In genomic region chr5:103365700-103366448, GRCm38 (mm10) we compare ENCODE assay signal across 26 mouse cellular contexts. TPM values are rescaled to one million over a fixed set of nuclear protein-coding genes. Genes with fewer than 3 reads are reported as not detected.
DNase-seq lines count a peak whose midpoint lies in the region; ATAC-seq lines count a peak whose summit lies in the region.
"Had no signal": no experiment of that assay in that cellular context is flagged by ENCODE, and none has a peak within 500 bp of the region (broad histone marks: within the 10 kb centered on the region; RNA-seq: fewer than 3 reads in every experiment).

No protein-coding gene starts in this region.

- no peak overlapping the region for H3K4me3 ChIP-seq in heart, embryonic 15.5 days
- no peak overlapping the region for H3K4me3 ChIP-seq in kidney, embryonic 15.5 days (replicated peaks)
- H3K4me3 ChIP-seq in lung, embryonic 16.5 days (ENCODE audit: low read length): no peak overlapping the region
- no peak overlapping the region for H3K4me3 ChIP-seq in embryonic facial prominence, embryonic 10.5 days
- H3K4me3 ChIP-seq: erythroblast, embryonic 14.5 days; heart, embryonic 13.5 days; intestine, embryonic 15.5 days; limb, embryonic 10.5 days; limb, embryonic 15.5 days; midbrain, embryonic 13.5 days; neural tube, embryonic 13.5 days; stomach, embryonic 15.5 days had no signal

- no peak overlapping the region for H3K4me2 ChIP-seq in heart, embryonic 15.5 days
- no peak overlapping the region for H3K4me2 ChIP-seq in kidney, embryonic 15.5 days
- H3K4me2 ChIP-seq in lung, embryonic 16.5 days (ENCODE audit: low read depth, low read length): no peak overlapping the region
- H3K4me2 ChIP-seq: limb, embryonic 15.5 days; midbrain, embryonic 13.5 days; neural tube, embryonic 13.5 days had no signal

- intact Hi-C loops in heart, postnatal 25 days (cut with DNase I): no loop called here

- no peaks in the 10 kb centered on the region for H3K36me3 ChIP-seq in heart, embryonic 15.5 days
- no peaks in the 10 kb centered on the region for H3K36me3 ChIP-seq in kidney, embryonic 15.5 days
- H3K36me3 ChIP-seq in lung, embryonic 16.5 days (ENCODE audit: control insufficient read depth, insufficient read depth, low read length): no peaks in the 10 kb centered on the region
- no peaks in the 10 kb centered on the region for H3K36me3 ChIP-seq in embryonic facial prominence, embryonic 10.5 days (replicated peaks)
- H3K36me3 ChIP-seq: heart, embryonic 13.5 days; intestine, embryonic 15.5 days; limb, embryonic 10.5 days; limb, embryonic 15.5 days; midbrain, embryonic 13.5 days; neural tube, embryonic 13.5 days; stomach, embryonic 15.5 days had no signal

- 83% methylated on average over 19 of the region's 19 CpGs for WGBS in heart, embryonic 15.5 days
- 83% methylated on average over 19 of the region's 19 CpGs for WGBS in kidney, embryonic 15.5 days
- WGBS in lung, embryonic 16.5 days: 64% methylated on average over 19 of the region's 19 CpGs
- WGBS in embryonic facial prominence, embryonic 10.5 days: 92% methylated on average over 19 of the region's 19 CpGs

- no peaks in the 10 kb centered on the region; the same call in 1 of the 2 replicates for H3K27me3 ChIP-seq in heart, embryonic 15.5 days
- H3K27me3 ChIP-seq in kidney, embryonic 15.5 days: no peaks in the 10 kb centered on the region
- H3K27me3 ChIP-seq in lung, embryonic 16.5 days (ENCODE audit: control insufficient read depth, insufficient read depth, low read depth, low read length): no peaks in the 10 kb centered on the region
- no peaks in the 10 kb centered on the region; the same call in 1 of the 2 replicates for H3K27me3 ChIP-seq in embryonic facial prominence, embryonic 10.5 days (replicated peaks; ENCODE audit: low read depth, poor library complexity, severe bottlenecking)
- H3K27me3 ChIP-seq: intestine, embryonic 15.5 days; limb, embryonic 15.5 days; midbrain, embryonic 13.5 days; neural tube, embryonic 13.5 days; stomach, embryonic 15.5 days had no signal

- no peak for DNase-seq in heart, postnatal 25 days (ENCODE audit: low spot score)
- DNase-seq in kidney, postnatal 14 days: no peak
- peak; percentile 14 for DNase-seq in CD4-positive helper T cell, adult 2 months (ENCODE audit: low read depth, low spot score)
- no peak for DNase-seq in embryonic facial prominence, embryonic 10.5 days (ENCODE audit: low spot score)
- DNase-seq in urinary bladder, postnatal 14 days (ENCODE audit: low spot score): no peak
- DNase-seq: adrenal gland, adult 2 months; adrenal gland, postnatal 36 days; cerebellum, adult 18-20 months; cerebellum, postnatal 10 days; gastrocnemius, postnatal 10 days; heart, postnatal 14 days had no signal

- no peak for ATAC-seq in heart, embryonic 15.5 days (replicated peaks; ENCODE audit: insufficient number of reproducible peaks, insufficient read depth, low FRiP score, low read depth)
- ATAC-seq in kidney, embryonic 15.5 days (replicated peaks; ENCODE audit: low FRiP score): no peak; the same call in 1 of the 2 replicates
- peak; percentile 62 for ATAC-seq in lung, embryonic 16.5 days (ENCODE audit: low read depth)
- ATAC-seq: CD4-positive, CD25-positive, alpha-beta regulatory T cell, adult 4 months; hindbrain, embryonic 16.5 days had no signal

- H3K9ac ChIP-seq in heart, embryonic 15.5 days: no peak overlapping the region
- no peak overlapping the region for H3K9ac ChIP-seq in kidney, embryonic 15.5 days
- no peak overlapping the region for H3K9ac ChIP-seq in lung, embryonic 16.5 days (ENCODE audit: low read length)
- H3K9ac ChIP-seq: heart, embryonic 13.5 days; intestine, embryonic 15.5 days; limb, embryonic 15.5 days; liver, embryonic 14.5 days; midbrain, embryonic 13.5 days; neural tube, embryonic 13.5 days; stomach, embryonic 15.5 days had no signal

- peaks cover 3% of the 10 kb centered on the region for H3K9me3 ChIP-seq in heart, embryonic 15.5 days (replicated peaks)
- H3K9me3 ChIP-seq in kidney, embryonic 15.5 days (replicated peaks): no peaks in the 10 kb centered on the region
- no peaks in the 10 kb centered on the region for H3K9me3 ChIP-seq in lung, embryonic 16.5 days (ENCODE audit: control insufficient read depth, low read length)
- H3K9me3 ChIP-seq in embryonic facial prominence, embryonic 10.5 days: peaks cover 7% of the 10 kb centered on the region; the same call in 1 of the 2 replicates
- H3K9me3 ChIP-seq: intestine, embryonic 15.5 days; limb, embryonic 10.5 days; limb, embryonic 15.5 days; neural tube, embryonic 13.5 days; stomach, embryonic 15.5 days had no signal

- peaks cover 13% of the 10 kb centered on the region for H3K4me1 ChIP-seq in heart, embryonic 15.5 days (replicated peaks)
- peaks cover 40% of the 10 kb centered on the region for H3K4me1 ChIP-seq in kidney, embryonic 15.5 days
- peaks cover 8% of the 10 kb centered on the region for H3K4me1 ChIP-seq in lung, embryonic 16.5 days (replicated peaks; ENCODE audit: control insufficient read depth, insufficient read depth, low read length)
- H3K4me1 ChIP-seq in embryonic facial prominence, embryonic 10.5 days: peaks cover 23% of the 10 kb centered on the region
- H3K4me1 ChIP-seq: intestine, embryonic 15.5 days; midbrain, embryonic 13.5 days; neural tube, embryonic 13.5 days had no signal

- peak overlapping the region; percentile 31; the same call in 1 of the 2 replicates for H3K27ac ChIP-seq in heart, embryonic 15.5 days
- peak overlapping the region; percentile 82 for H3K27ac ChIP-seq in kidney, embryonic 15.5 days
- peak overlapping the region; percentile 78 for H3K27ac ChIP-seq in lung, embryonic 16.5 days (ENCODE audit: low read length)
- no peak overlapping the region for H3K27ac ChIP-seq in embryonic facial prominence, embryonic 10.5 days (replicated peaks)
- H3K27ac ChIP-seq: heart, embryonic 13.5 days; intestine, embryonic 15.5 days; limb, embryonic 10.5 days; limb, embryonic 15.5 days; liver, embryonic 14.5 days; macrophage; midbrain, embryonic 13.5 days; neural tube, embryonic 13.5 days; stomach, embryonic 15.5 days had no signal

RNA-seq across cellular contexts. Expression of gene Ptpn13, which starts 59.1 kb away (rescaled TPM):
- polyA plus RNA-seq in heart, embryonic 15.5 days (2015; fragmentation: Nextera tagmentation; extraction: Ambion mirVana): 5.9 and 8.8 TPM in 2 replicates
- total RNA-seq in heart, postnatal 25 days (2021): 1 to 10 TPM; 6.1 to 6.6 TPM
- polyA plus RNA-seq in kidney, embryonic 15.5 days (2015; fragmentation: Nextera tagmentation; extraction: Ambion mirVana): 29.8 and 30.9 TPM in 2 replicates
- polyA plus RNA-seq in lung, embryonic 16.5 days (2015; fragmentation: Nextera tagmentation; extraction: Ambion mirVana): 14.9 and 15.4 TPM in 2 replicates
- polyA plus RNA-seq in embryonic facial prominence, embryonic 10.5 days (2016; fragmentation: Nextera tagmentation; extraction: Ambion mirVana): 15.6 and 18.8 TPM in 2 replicates
- polyA plus RNA-seq: macrophage had no signal
